Mouse (Mus musculus) limb, embryonic 10.5 days (tissue): ENCODE data around the gene Olfr51. TPM values are rescaled to one million over a fixed set of nuclear protein-coding genes. Genes with fewer than 3 reads are reported as not detected.
"Not testable (repeated sequence)": the region's sequence is repeated elsewhere in the genome, so short reads cannot be mapped to it uniquely, and the experiment has no call there.

Source experiments
- DNase-seq: peaks from one replicate; pipeline ENCODE4 v3.0.0-alpha.2; 2017; ENCODE audit warnings: low spot score
- H3K27ac ChIP-seq: fragments of 300-500 bp; sonication (generic); 2 replicates; pipeline ENCODE4 v1.5.1; 2016; ENCODE audit warnings: mild to moderate bottlenecking
- H3K27me3 ChIP-seq: fragments of 300-500 bp; sonication (generic); 2 replicates; pipeline ENCODE4 v1.6.1; 2016; ENCODE audit warnings: low read depth, mild to moderate bottlenecking; ENCODE audit not compliant: poor library complexity, severe bottlenecking
- H3K36me3 ChIP-seq: fragments of 300-500 bp; sonication (generic); 2 replicates; pipeline ENCODE4 v1.6.1; 2016; ENCODE audit warnings: mild to moderate bottlenecking, moderate library complexity
- H3K4me1 ChIP-seq: fragments of 300-500 bp; sonication (generic); 2 replicates; pipeline ENCODE4 v1.6.1; 2016
- H3K4me3 ChIP-seq: fragments of 300-500 bp; sonication (generic); 2 replicates; pipeline ENCODE4 v1.5.1; 2016; ENCODE audit warnings: mild to moderate bottlenecking, moderate library complexity
- H3K9me3 ChIP-seq: fragments of 300-500 bp; sonication (generic); replicated peaks from 2 replicates; pipeline ENCODE4 v1.6.1; 2016; ENCODE audit warnings: mild to moderate bottlenecking
- WGBS: fragments of 180-500 bp; shearing (Covaris S2); methylation state at CpG from one replicate; pipeline ENCODE4 v1.1.7; 2016; 5-methylcytosine and 5-hydroxymethylcytosine counted together
- polyA plus RNA-seq: library from polyadenylated mRNA; unstranded; fragments of >200 nt; fragmentation: Nextera tagmentation; extraction: Ambion mirVana; gene quantifications from 2 replicates; pipeline ENCODE4 v1.2.1, GENCODE M21; 2016

Olfr51 gene
- not detected in 2 replicates for polyA plus RNA-seq

- DNase-seq, result no peak
- 88% methylated on average over 5 of the region's 5 CpGs for WGBS
- Histone ChIP-seq H3K27ac (no peak within 1 kb of the TSS), H3K4me3 (no peak within 1 kb of the TSS), H3K36me3 (no peaks in the 10 kb centered on the region), H3K9me3 (no peaks in the 10 kb centered on the region), H3K4me1 (no peaks in the 10 kb centered on the region), H3K27me3 (no peaks in the 10 kb centered on the region)
Observed at GRCm38 (mm10) chr11:51003296-51003695, at the start of gene Olfr51. Gene Olfr51 (plus strand): TSS chr11:51003596.

GRCm38 (mm10) chr11:50953665-50954064 is 49.7 kb upstream of the Olfr51 start, which contains the start of gene Prop1:
Gene Prop1 (minus strand): TSS chr11:50953765.
- H3K27me3 ChIP-seq, result no peaks in the 10 kb centered on the region
- H3K36me3 ChIP-seq, result no peaks in the 10 kb centered on the region
- 69% methylated on average over 6 of the region's 6 CpGs for WGBS
- DNase-seq, result no peak
- H3K4me3 ChIP-seq, result no peak within 1 kb of the TSS
- no peak within 1 kb of the TSS for H3K27ac ChIP-seq
- H3K4me1 ChIP-seq, result peaks cover 13% of the 10 kb centered on the region
- no peaks in the 10 kb centered on the region for H3K9me3 ChIP-seq

GRCm38 (mm10) chr11:50964886-50965285 is 38.5 kb upstream of the Olfr51 start:
- H3K27me3 ChIP-seq, result no peaks in the 10 kb centered on the region
- no peak overlapping the region for H3K4me3 ChIP-seq
- no peaks in the 10 kb centered on the region for H3K4me1 ChIP-seq
- H3K27ac ChIP-seq, result no peak overlapping the region
- no peaks in the 10 kb centered on the region for H3K9me3 ChIP-seq
- no peak for DNase-seq
- H3K36me3 ChIP-seq, result no peaks in the 10 kb centered on the region
- WGBS, result 85% methylated on average over 2 of the region's 2 CpGs

- H3K9me3 ChIP-seq, result no peaks in the 10 kb centered on the region
- H3K4me1 ChIP-seq, result no peaks in the 10 kb centered on the region
- H3K36me3 ChIP-seq, result no peaks in the 10 kb centered on the region
- no peaks in the 10 kb centered on the region for H3K27me3 ChIP-seq
- no peak within 1 kb of the TSS for H3K27ac ChIP-seq
- H3K4me3 ChIP-seq, result no peak within 1 kb of the TSS
- no peak for DNase-seq
- WGBS, result 92% methylated on average over 11 of the region's 11 CpGs
Observed at GRCm38 (mm10) chr11:50966230-50966629, 37.2 kb upstream of the Olfr51 start, which contains the start of gene Olfr1378. Gene Olfr1378 (plus strand): TSS chr11:50966530.

- Histone ChIP-seq H3K4me1 (no peaks in the 10 kb centered on the region), H3K36me3 (no peaks in the 10 kb centered on the region), H3K27me3 (no peaks in the 10 kb centered on the region), H3K9me3 (no peaks in the 10 kb centered on the region), H3K4me3 (no peak overlapping the region), H3K27ac (no peak overlapping the region)
- no peak for DNase-seq
- WGBS, result 68% methylated on average over 4 of the region's 4 CpGs
Observed at GRCm38 (mm10) chr11:50977216-50977615, 26.2 kb upstream of the Olfr51 start.

GRCm38 (mm10) chr11:50981667-50982066 is 21.7 kb upstream of the Olfr51 start, which contains the start of gene Olfr1377:
Gene Olfr1377 (plus strand): TSS chr11:50981967.
- DNase-seq, result peak; percentile 6
- whole genome bisulfite sequencing, result 84% methylated on average over 5 of the region's 5 CpGs
- H3K4me3 ChIP-seq, result no peak within 1 kb of the TSS
- H3K9me3 ChIP-seq, result no peaks in the 10 kb centered on the region
- H3K36me3 ChIP-seq, result no peaks in the 10 kb centered on the region
- H3K27ac ChIP-seq, result no peak within 1 kb of the TSS
- H3K4me1 ChIP-seq, result no peaks in the 10 kb centered on the region
- no peaks in the 10 kb centered on the region for H3K27me3 ChIP-seq

- H3K27me3 ChIP-seq, result no peaks in the 10 kb centered on the region
- no peaks in the 10 kb centered on the region for H3K36me3 ChIP-seq
- H3K4me1 ChIP-seq, result no peaks in the 10 kb centered on the region
- no peak overlapping the region for H3K27ac ChIP-seq
- no peaks in the 10 kb centered on the region for H3K9me3 ChIP-seq
- no peak overlapping the region for H3K4me3 ChIP-seq
- WGBS, result 88% methylated on average over 5 of the region's 5 CpGs
- DNase-seq, result no peak
Observed at GRCm38 (mm10) chr11:51011821-51012220, 8.4 kb downstream of the Olfr51 start.

- WGBS, result 73% methylated on average over 1 of the region's 1 CpGs
- H3K27ac ChIP-seq, result no peak within 1 kb of the TSS
- no peaks in the 10 kb centered on the region for H3K9me3 ChIP-seq
- H3K36me3 ChIP-seq, result no peaks in the 10 kb centered on the region
- H3K4me3 ChIP-seq, result no peak within 1 kb of the TSS
- no peak for DNase-seq
- no peaks in the 10 kb centered on the region for H3K4me1 ChIP-seq
- no peaks in the 10 kb centered on the region for H3K27me3 ChIP-seq
Observed at GRCm38 (mm10) chr11:51013936-51014335, 10.5 kb downstream of the Olfr51 start, which contains the start of gene Olfr54. Gene Olfr54 (plus strand): TSS chr11:51014236.

GRCm38 (mm10) chr11:51016341-51016740 is 12.9 kb downstream of the Olfr51 start:
- Histone ChIP-seq H3K4me3 (no peak overlapping the region), H3K9me3 (no peaks in the 10 kb centered on the region), H3K27me3 (no peaks in the 10 kb centered on the region), H3K27ac (no peak overlapping the region), H3K36me3 (no peaks in the 10 kb centered on the region), H3K4me1 (no peaks in the 10 kb centered on the region)
- DNase-seq, result no peak
- WGBS, result 60% methylated on average over 2 of the region's 2 CpGs

GRCm38 (mm10) chr11:51026811-51027210 is 23.4 kb downstream of the Olfr51 start:
- not testable (repeated sequence) for H3K4me1 ChIP-seq, H3K4me3 ChIP-seq, H3K27me3 ChIP-seq, DNase-seq, H3K27ac ChIP-seq, H3K9me3 ChIP-seq, H3K36me3 ChIP-seq
- WGBS, result 88% methylated on average over 11 of the region's 11 CpGs

- not testable (repeated sequence) for H3K9me3 ChIP-seq, H3K4me1 ChIP-seq, H3K36me3 ChIP-seq, H3K4me3 ChIP-seq, H3K27me3 ChIP-seq, DNase-seq, H3K27ac ChIP-seq
- WGBS, result 71% methylated on average over 8 of the region's 8 CpGs
Observed at GRCm38 (mm10) chr11:51029381-51029780, 26.0 kb downstream of the Olfr51 start.

- Histone ChIP-seq H3K36me3 (no peaks in the 10 kb centered on the region), H3K27ac (no peak overlapping the region), H3K4me1 (no peaks in the 10 kb centered on the region), H3K9me3 (no peaks in the 10 kb centered on the region), H3K27me3 (no peaks in the 10 kb centered on the region), H3K4me3 (no peak overlapping the region)
- DNase-seq, result no peak
- WGBS, result 67% methylated on average over 2 of the region's 2 CpGs
Observed at GRCm38 (mm10) chr11:51030225-51030624, 26.8 kb downstream of the Olfr51 start.

GRCm38 (mm10) chr11:51032851-51033250 is 29.5 kb downstream of the Olfr51 start:
- Histone ChIP-seq H3K27ac (no peak overlapping the region), H3K4me3 (no peak overlapping the region), H3K27me3 (no peaks in the 10 kb centered on the region), H3K9me3 (no peaks in the 10 kb centered on the region), H3K4me1 (no peaks in the 10 kb centered on the region), H3K36me3 (no peaks in the 10 kb centered on the region)
- peak; percentile 33 for DNase-seq
- WGBS, result 11% methylated on average over 1 of the region's 1 CpGs

GRCm38 (mm10) chr11:51034141-51034540 is 30.7 kb downstream of the Olfr51 start:
- H3K27ac ChIP-seq, DNase-seq, H3K4me3 ChIP-seq, H3K27me3 ChIP-seq, H3K9me3 ChIP-seq, H3K4me1 ChIP-seq, H3K36me3 ChIP-seq: not testable (repeated sequence)
